Mouse (Mus musculus): Measurements from ENCODE around the gene Nol10.

DNA sequence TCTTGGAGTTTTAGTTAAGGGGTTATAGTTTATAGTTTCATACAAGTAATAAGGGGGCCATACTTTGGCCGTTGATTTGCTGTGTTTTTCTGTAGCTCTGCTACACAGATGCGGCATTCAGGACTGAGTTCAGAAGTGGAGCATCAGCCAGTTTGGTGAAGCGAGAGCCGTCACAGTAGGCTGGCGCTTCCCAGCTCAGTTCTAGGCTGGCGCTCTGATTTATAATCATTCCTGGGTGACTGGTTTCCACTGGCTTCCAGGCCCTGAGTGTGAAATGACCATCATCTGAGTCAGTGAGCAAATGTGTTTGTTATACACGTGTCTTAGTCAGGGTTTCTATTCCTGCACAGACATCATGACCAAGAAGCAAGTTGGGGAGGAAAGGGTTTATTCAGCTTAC, 66.5 kb downstream of the Nol10 start:
- no peak for TF ChIP-seq POLR2A (IDR thresholded peaks at IDR 0.05; ENCODE audit: extremely low read depth, insufficient read depth, low read length)
- TF ChIP-seq CTCF (IDR thresholded peaks at IDR 0.05; ENCODE audit: extremely low read depth, insufficient read depth, low read length) = no peak

Measured in cortical plate, adult 2 months (tissue).